Mouse (Mus musculus): ENCODE data around the gene Mdh2. TPM values are rescaled to one million over a fixed set of nuclear protein-coding genes. Genes with fewer than 3 reads are reported as not detected.

Gene Mdh2
- total RNA-seq, 2 experiments from 2014 or later: 288 to 441 TPM

DNA sequence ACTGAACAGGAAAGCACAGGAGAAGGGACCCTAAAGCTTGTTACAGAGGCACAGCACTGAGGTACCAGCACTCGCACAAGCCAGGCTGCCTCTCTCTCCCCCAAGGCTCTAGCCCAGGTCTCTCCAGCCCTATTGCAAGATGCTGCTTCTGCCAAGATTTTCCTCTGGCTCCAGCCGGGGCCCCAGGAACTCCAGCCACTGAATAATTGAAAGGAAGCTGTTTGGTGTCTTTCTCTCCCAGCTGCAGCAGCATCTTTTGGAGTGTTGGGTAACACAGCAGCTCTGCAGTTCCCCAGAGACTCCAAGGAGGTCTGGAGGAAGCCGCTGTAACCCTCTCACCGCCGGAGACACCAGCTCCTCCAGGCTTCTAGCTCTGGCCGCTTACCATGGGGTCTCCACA, 47.9 kb downstream of the Mdh2 start:
- no peak for ATAC-seq (replicated peaks; ENCODE audit: low FRiP score, low TSS enrichment, poor library complexity, severe bottlenecking)

DNA sequence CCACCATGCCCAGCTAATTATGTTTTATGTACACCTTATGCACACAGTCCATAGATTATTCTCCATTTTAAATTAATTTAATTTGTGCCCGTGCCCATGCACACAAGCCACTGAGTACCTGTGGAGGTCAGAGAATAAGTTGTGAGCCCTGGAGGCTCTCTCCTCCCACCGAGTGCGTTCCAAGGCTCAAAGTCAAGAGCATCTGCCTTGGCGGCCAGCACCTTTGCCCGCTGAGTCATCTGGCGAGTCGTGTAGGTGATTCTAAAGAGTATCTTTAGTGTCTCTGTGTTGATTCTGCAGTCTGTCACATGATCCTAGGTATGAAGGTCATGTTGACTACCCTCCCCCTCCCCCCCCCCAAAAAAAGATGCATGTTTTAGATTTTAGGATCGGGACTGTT, 51.1 kb downstream of the Mdh2 start:
- no peak for ATAC-seq (replicated peaks; ENCODE audit: low FRiP score, low TSS enrichment, poor library complexity, severe bottlenecking)

DNA sequence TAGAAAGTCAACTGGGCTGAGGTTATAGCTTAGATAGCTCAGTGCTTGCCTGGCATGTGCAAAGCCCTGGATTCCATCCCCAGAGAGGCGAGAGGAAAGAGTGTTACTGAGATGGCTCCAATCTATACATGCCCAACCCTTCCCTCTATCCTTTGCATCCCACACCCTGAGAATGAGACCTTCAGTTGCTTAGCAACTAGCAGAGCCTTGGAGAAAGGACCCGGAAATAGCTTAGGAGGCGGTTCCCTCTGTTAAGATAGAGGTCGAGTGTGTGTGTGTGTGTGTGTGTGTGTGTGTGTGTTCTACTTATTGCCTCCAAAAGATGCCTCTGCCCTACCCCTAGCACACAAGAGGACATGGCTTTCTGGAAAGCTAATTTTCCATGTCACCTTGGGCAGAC, 54.4 kb downstream of the Mdh2 start:
- no peak for ATAC-seq (replicated peaks; ENCODE audit: low FRiP score, low TSS enrichment, poor library complexity, severe bottlenecking)

DNA sequence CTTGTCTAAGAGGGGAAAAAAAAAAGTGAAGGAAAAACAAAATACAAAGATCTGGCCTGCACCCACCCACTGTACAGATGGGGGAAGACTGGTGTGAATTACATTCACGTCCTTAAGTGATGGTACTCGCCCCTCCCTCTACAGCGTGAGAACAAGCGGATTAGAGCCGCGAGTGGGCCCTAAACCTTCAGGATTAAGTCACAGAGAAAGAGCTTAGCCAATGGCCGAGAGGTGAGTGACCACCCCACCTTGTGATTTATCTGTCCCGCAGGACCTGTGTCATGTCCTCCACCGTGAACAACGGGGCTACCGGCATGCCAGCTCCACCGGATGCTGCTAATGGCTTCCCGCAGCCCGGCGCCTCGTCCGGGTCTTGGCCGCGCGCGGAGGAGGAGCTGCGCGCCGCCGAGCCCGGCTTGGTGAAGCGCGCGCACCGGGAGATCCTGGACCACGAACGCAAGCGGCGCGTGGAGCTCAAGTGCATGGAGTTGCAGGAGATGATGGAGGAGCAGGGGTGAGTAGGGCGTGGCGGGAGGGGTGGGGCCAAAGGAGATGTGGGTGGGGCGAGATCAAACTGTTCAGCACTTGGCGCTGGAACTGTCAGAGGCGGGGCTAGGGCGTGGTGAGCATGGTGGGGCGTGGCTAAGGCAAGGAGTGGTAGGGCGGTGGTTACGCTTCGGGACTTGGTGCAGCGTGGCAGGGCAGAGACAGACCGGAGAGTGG, 56.6 kb downstream of the Mdh2 start:
- peak; percentile 99 for ATAC-seq (replicated peaks; ENCODE audit: low FRiP score, low TSS enrichment, poor library complexity, severe bottlenecking)

DNA sequence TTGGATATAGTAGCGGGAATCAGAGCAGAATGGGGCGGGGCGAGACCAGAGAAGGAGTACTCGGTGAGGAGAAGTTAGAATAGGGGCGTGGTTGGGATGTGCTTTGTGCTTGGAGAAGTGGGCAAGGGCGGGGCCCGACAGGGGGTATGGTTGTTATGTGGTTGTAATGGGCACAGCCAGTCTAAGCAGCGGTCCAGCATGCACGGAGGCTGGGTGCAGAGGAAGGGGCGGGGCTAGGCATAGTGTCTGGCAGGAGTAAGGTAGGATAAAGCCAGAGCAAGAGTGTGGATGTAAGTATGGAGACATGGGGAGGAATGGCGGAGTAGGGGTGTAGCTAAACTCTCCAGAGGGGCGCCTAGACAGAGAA, 57.2 kb downstream of the Mdh2 start:
- no peak; the same call in 1 of the 2 replicates for ATAC-seq (replicated peaks; ENCODE audit: low FRiP score, low TSS enrichment, poor library complexity, severe bottlenecking)

DNA sequence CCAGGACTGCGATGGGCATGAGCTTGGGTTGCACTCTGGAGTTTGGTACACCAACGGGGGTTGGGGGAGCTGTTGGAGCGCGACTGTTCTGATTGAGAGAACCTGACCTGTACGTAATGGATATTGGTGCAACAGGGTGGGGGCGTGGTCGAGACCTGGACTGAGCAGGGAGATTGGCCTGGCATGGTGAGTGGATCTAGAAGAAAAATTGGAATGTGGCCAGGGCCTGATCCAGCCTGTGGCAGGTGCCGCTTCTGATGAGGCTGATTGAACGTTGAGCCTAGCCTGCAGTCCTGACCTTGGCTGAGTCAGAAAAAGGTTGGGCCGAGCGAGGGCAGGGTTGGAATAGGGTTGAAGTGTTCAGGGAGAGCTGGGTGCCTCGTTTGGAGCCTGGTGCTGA, 57.7 kb downstream of the Mdh2 start:
- no peak for ATAC-seq (replicated peaks; ENCODE audit: low FRiP score, low TSS enrichment, poor library complexity, severe bottlenecking)

Other genes with a start within 250 kb of the Mdh2 start
- 0.79 and 1.2 TPM in 2 replicates for gene Hip1, start 233.4 kb upstream of the Mdh2 start, total RNA-seq (2014; fragmentation: Nextera tagmentation)
- gene Hip1, start 233.4 kb upstream of the Mdh2 start, total RNA-seq (2017): 0.19 and 0.23 TPM in 2 replicates
- gene Ccl26, start 214.9 kb upstream of the Mdh2 start, total RNA-seq (2014; fragmentation: Nextera tagmentation): not detected in 2 replicates
- gene Ccl26, start 214.9 kb upstream of the Mdh2 start, total RNA-seq (2017): not detected in 2 replicates
- gene Ccl24, start 205.4 kb upstream of the Mdh2 start, total RNA-seq (2014; fragmentation: Nextera tagmentation): not detected in 2 replicates
- gene Ccl24, start 205.4 kb upstream of the Mdh2 start, total RNA-seq (2017): not detected in 2 replicates
- gene Rhbdd2, start 145.9 kb upstream of the Mdh2 start, total RNA-seq (2014; fragmentation: Nextera tagmentation): 25.2 and 47.5 TPM in 2 replicates
- gene Rhbdd2, start 145.9 kb upstream of the Mdh2 start, total RNA-seq (2017): 9.5 and 11.2 TPM in 2 replicates
- 49.6 and 57.4 TPM in 2 replicates for gene Por, start 108.4 kb upstream of the Mdh2 start, total RNA-seq (2014; fragmentation: Nextera tagmentation)
- 58.7 and 73.2 TPM in 2 replicates for gene Por, start 108.4 kb upstream of the Mdh2 start, total RNA-seq (2017)
- gene Tmem120a, start 34.0 kb upstream of the Mdh2 start, total RNA-seq (2014; fragmentation: Nextera tagmentation): 11.2 and 14.3 TPM in 2 replicates
- 12.1 and 15.7 TPM in 2 replicates for gene Tmem120a, start 34.0 kb upstream of the Mdh2 start, total RNA-seq (2017)
- 3.0 TPM in 1 of 2 replicates, not detected in the other for gene Styxl1, start 95 bp upstream of the Mdh2 start, total RNA-seq (2014; fragmentation: Nextera tagmentation)
- gene Styxl1, start 95 bp upstream of the Mdh2 start, total RNA-seq (2017): not detected in 2 replicates
- gene Srrm3, start 28.4 kb downstream of the Mdh2 start, total RNA-seq (2014; fragmentation: Nextera tagmentation): not detected in 2 replicates
- not detected in 2 replicates for gene Srrm3, start 28.4 kb downstream of the Mdh2 start, total RNA-seq (2017)
- not detected in 2 replicates for gene Hspb1, start 109.4 kb downstream of the Mdh2 start, total RNA-seq (2014; fragmentation: Nextera tagmentation)
- gene Hspb1, start 109.4 kb downstream of the Mdh2 start, total RNA-seq (2017): not detected in 2 replicates
- 125 and 138 TPM in 2 replicates for gene Ywhag, start 156.1 kb downstream of the Mdh2 start, total RNA-seq (2014; fragmentation: Nextera tagmentation)
- gene Ywhag, start 156.1 kb downstream of the Mdh2 start, total RNA-seq (2017): 88.3 and 92.5 TPM in 2 replicates
- gene Ssc4d, start 196.1 kb downstream of the Mdh2 start, total RNA-seq (2014; fragmentation: Nextera tagmentation): 1.7 and 3.2 TPM in 2 replicates
- gene Ssc4d, start 196.1 kb downstream of the Mdh2 start, total RNA-seq (2017): 3.5 TPM in 1 of 2 replicates, not detected in the other
- gene Zp3, start 201.6 kb downstream of the Mdh2 start, total RNA-seq (2014; fragmentation: Nextera tagmentation): not detected in 2 replicates
- not detected in 2 replicates for gene Zp3, start 201.6 kb downstream of the Mdh2 start, total RNA-seq (2017)
- 5.6 and 22.1 TPM in 2 replicates for gene Dtx2, start 216.3 kb downstream of the Mdh2 start, total RNA-seq (2014; fragmentation: Nextera tagmentation)
- gene Dtx2, start 216.3 kb downstream of the Mdh2 start, total RNA-seq (2017): 2.3 and 4.2 TPM in 2 replicates

Measured in megakaryocyte-erythroid progenitor cell, adult 5-6 weeks (primary cell).